Mouse (Mus musculus) liver, embryonic 12.5 days (tissue): ENCODE measurements around the gene Rere. TPM values are rescaled to one million over a fixed set of nuclear protein-coding genes. Genes with fewer than 3 reads are reported as not detected.

ENCODE experiments used
- ATAC-seq: fragments of 200-750 bp; cut with Nextera tagmentation; 2 replicates; pipeline ENCODE4 v1.8.0; 2017; ENCODE audit warnings: moderate number of reproducible peaks, mild to moderate bottlenecking, moderate library complexity
- H3K27ac ChIP-seq: fragments of 300-500 bp; sonication (generic); 2 replicates; pipeline ENCODE4 v1.5.1; 2016; ENCODE audit warnings: mild to moderate bottlenecking
- H3K27me3 ChIP-seq: fragments of 300-500 bp; sonication (generic); replicated peaks from 2 replicates; pipeline ENCODE4 v1.6.1; 2016; ENCODE audit warnings: mild to moderate bottlenecking, moderate library complexity
- H3K36me3 ChIP-seq: fragments of 300-500 bp; sonication (generic); 2 replicates; pipeline ENCODE4 v1.6.1; 2016; ENCODE audit warnings: mild to moderate bottlenecking, moderate library complexity
- H3K4me1 ChIP-seq: fragments of 300-500 bp; sonication (generic); 2 replicates; pipeline ENCODE4 v1.6.1; 2016
- H3K4me2 ChIP-seq: fragments of 300-500 bp; sonication (generic); 2 replicates; pipeline ENCODE4 v1.6.1; 2016; ENCODE audit warnings: mild to moderate bottlenecking, moderate library complexity
- H3K4me3 ChIP-seq: fragments of 300-500 bp; sonication (generic); 2 replicates; pipeline ENCODE4 v1.5.1; 2016; ENCODE audit warnings: mild to moderate bottlenecking, moderate library complexity
- H3K9ac ChIP-seq: fragments of 300-500 bp; sonication (generic); 2 replicates; pipeline ENCODE4 v1.6.1; 2016; ENCODE audit warnings: mild to moderate bottlenecking, moderate library complexity
- H3K9me3 ChIP-seq: fragments of 300-500 bp; sonication (generic); replicated peaks from 2 replicates; pipeline ENCODE4 v1.6.1; 2016; ENCODE audit warnings: mild to moderate bottlenecking, moderate library complexity
- WGBS: fragments of 180-500 bp; shearing (Covaris S2); methylation state at CpG from one replicate; pipeline ENCODE4 v1.1.7; 2016; ENCODE audit not compliant: insufficient replicate concordance; 5-methylcytosine and 5-hydroxymethylcytosine counted together
- polyA plus RNA-seq: library from polyadenylated mRNA; unstranded; fragments of >200 nt; fragmentation: Nextera tagmentation; extraction: Ambion mirVana; gene quantifications from 2 replicates; pipeline ENCODE4 v1.2.1, GENCODE M21; 2016

Gene Rere
- polyA plus RNA-seq, 1 experiment from 2014 or later, result 11.6 TPM

DNA sequence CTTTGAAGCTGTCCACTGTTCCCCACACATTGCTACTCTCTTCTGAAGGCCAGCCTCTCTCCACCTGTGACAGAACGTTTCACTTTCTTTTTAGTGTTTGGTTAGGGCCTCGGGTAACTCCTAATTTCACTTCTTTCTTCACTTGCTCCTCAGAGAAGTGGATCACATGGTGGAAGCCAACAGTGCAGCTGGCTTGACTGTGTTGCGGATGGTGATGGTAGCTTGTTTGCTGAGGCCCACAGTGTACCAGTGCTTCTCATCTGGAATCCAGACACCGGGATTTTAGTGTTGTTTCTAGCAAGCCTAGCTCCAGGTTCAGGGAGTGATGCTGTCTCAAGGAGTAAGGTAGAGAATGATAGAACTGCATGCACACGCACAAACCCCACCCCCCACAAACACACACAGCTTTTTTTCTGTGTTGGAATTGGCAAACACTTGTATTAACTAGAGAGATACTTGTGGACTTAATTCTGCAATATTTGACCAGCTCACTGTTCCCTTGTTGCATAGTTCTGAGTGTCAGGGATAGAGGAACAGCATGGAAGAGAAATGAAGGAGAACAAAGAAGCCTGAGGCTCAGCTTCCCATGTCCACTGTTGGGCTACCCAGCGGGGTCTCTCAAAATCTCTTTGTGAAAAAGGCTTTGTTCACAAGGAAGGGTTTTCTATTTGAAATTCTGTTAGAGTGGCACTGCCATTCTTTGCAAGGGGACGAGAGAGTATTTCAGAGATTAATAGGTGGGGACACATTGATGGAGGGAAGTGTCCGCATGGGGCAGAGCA, 144.8 kb downstream of the Rere start:
- 73% methylated on average over 8 of the region's 8 CpGs for WGBS
- Histone ChIP-seq H3K27me3 (no peaks in the 10 kb centered on the region), H3K4me3 (no peak overlapping the region), H3K27ac (no peak overlapping the region), H3K4me2 (no peak overlapping the region), H3K9ac (no peak overlapping the region), H3K36me3 (peaks cover 13% of the 10 kb centered on the region), H3K4me1 (peaks cover 51% of the 10 kb centered on the region), H3K9me3 (no peaks in the 10 kb centered on the region)
- ATAC-seq, result no peak

- WGBS, result 69% methylated on average over 5 of the region's 5 CpGs
- no peaks in the 10 kb centered on the region for H3K27me3 ChIP-seq
- H3K9ac ChIP-seq, result no peak overlapping the region
- ATAC-seq, result no peak
- H3K4me2 ChIP-seq, result no peak overlapping the region
- H3K36me3 ChIP-seq, result peaks cover 13% of the 10 kb centered on the region
- no peak overlapping the region for H3K4me3 ChIP-seq
- no peak overlapping the region for H3K27ac ChIP-seq
- no peaks in the 10 kb centered on the region for H3K9me3 ChIP-seq
- peaks cover 51% of the 10 kb centered on the region for H3K4me1 ChIP-seq
These were observed 145.5 kb downstream of the Rere start for GRCm38 (mm10) chr4:150426880-150427476.

- ATAC-seq, result peak; percentile 79
- no peak overlapping the region for H3K4me3 ChIP-seq
- H3K27me3 ChIP-seq, result no peaks in the 10 kb centered on the region
- no peak overlapping the region for H3K9ac ChIP-seq
- H3K4me1 ChIP-seq, result peaks cover 51% of the 10 kb centered on the region
- peak overlapping the region; percentile 27; the same call in 1 of the 2 replicates for H3K4me2 ChIP-seq
- WGBS, result 17% methylated on average over 4 of the region's 4 CpGs
- peaks cover 8% of the 10 kb centered on the region for H3K36me3 ChIP-seq
- 0 out of 2 replicates have a peak overlapping the region, but pooled peaks have one; percentile 22 for H3K27ac ChIP-seq
- H3K9me3 ChIP-seq, result no peaks in the 10 kb centered on the region
These were observed 147.3 kb downstream of the Rere start for GRCm38 (mm10) chr4:150428762-150429161.

GRCm38 (mm10) chr4:150433827-150434574, 152.6 kb downstream of the Rere start:
- H3K27ac ChIP-seq, result no peak overlapping the region
- H3K4me2 ChIP-seq, result no peak overlapping the region
- no peak for ATAC-seq
- H3K27me3 ChIP-seq, result no peaks in the 10 kb centered on the region
- H3K9ac ChIP-seq, result no peak overlapping the region
- H3K36me3 ChIP-seq, result peaks cover 3% of the 10 kb centered on the region
- no peaks in the 10 kb centered on the region for H3K9me3 ChIP-seq
- H3K4me1 ChIP-seq, result peaks cover 28% of the 10 kb centered on the region
- H3K4me3 ChIP-seq, result no peak overlapping the region
- WGBS, result 87% methylated on average over 5 of the region's 5 CpGs

GRCm38 (mm10) chr4:150435590-150435989, 154.1 kb downstream of the Rere start:
- Histone ChIP-seq H3K9me3 (no peaks in the 10 kb centered on the region), H3K4me2 (no peak overlapping the region), H3K4me1 (peaks cover 15% of the 10 kb centered on the region), H3K9ac (no peak overlapping the region), H3K27me3 (no peaks in the 10 kb centered on the region), H3K4me3 (no peak overlapping the region), H3K27ac (no peak overlapping the region), H3K36me3 (peaks cover 3% of the 10 kb centered on the region)
- ATAC-seq, result no peak
- 87% methylated on average over 5 of the region's 5 CpGs for WGBS

DNA sequence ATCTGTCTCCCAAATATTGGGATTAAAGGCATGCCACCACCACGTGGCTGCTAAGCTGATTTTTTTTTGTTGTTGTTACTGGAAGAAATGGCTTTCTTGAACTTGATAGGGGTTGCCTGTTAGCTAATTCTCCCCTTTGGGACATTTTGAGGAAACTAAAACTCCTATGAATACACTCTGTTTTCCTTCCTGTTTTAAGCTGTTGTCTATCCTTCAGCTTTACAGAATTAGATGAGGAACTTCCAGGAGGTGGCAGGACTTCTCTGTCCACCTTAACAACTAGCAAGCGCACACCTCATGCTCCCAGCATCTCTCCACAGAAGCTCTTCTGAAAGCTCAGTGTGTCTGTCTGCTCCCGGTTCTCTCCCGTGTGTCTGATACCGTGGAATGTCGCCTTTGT, 157.2 kb downstream of the Rere start:
- Histone ChIP-seq H3K9me3 (no peaks in the 10 kb centered on the region), H3K4me3 (no peak overlapping the region), H3K9ac (no peak overlapping the region), H3K4me2 (no peak overlapping the region), H3K36me3 (peaks cover 4% of the 10 kb centered on the region), H3K4me1 (peaks cover 18% of the 10 kb centered on the region), H3K27ac (no peak overlapping the region), H3K27me3 (no peaks in the 10 kb centered on the region)
- WGBS, result 76% methylated on average over 6 of the region's 6 CpGs
- no peak for ATAC-seq

GRCm38 (mm10) chr4:150441931-150442330, 160.5 kb downstream of the Rere start:
- Histone ChIP-seq H3K27me3 (no peaks in the 10 kb centered on the region), H3K4me2 (no peak overlapping the region), H3K27ac (no peak overlapping the region), H3K4me3 (no peak overlapping the region), H3K36me3 (peaks cover 4% of the 10 kb centered on the region), H3K9ac (no peak overlapping the region), H3K4me1 (peaks cover 32% of the 10 kb centered on the region), H3K9me3 (no peaks in the 10 kb centered on the region)
- WGBS, result 85% methylated on average over 10 of the region's 10 CpGs
- ATAC-seq, result no peak

- ATAC-seq, result no peak
- WGBS, result 92% methylated on average over 3 of the region's 3 CpGs
- no peak overlapping the region for H3K9ac ChIP-seq
These were observed 162.6 kb downstream of the Rere start for GRCm38 (mm10) chr4:150444068-150444467.

DNA sequence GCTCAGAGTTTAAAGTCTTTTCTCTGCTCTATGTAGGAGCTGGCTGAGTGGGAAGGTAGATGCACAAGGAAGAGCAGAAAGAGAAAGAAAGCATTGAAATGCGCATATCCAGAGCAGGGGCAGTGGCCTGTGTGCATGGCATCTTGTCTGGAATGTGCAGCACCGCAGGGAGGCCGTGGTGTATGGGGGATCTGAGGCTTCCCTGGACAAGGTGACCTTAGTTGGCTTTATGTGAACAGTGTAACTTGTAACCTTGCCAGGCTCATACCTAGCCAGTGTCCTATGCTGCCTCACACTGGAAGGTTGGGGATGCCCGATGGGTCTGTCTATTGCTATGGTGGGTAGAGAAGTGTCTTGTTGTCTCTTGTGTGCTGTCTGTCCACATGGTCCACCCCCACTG, 165.2 kb downstream of the Rere start:
- Histone ChIP-seq H3K27me3 (no peaks in the 10 kb centered on the region), H3K9me3 (no peaks in the 10 kb centered on the region), H3K9ac (no peak overlapping the region), H3K27ac (no peak overlapping the region), H3K4me2 (no peak overlapping the region), H3K36me3 (peaks cover 4% of the 10 kb centered on the region; the same call in 1 of the 2 replicates), H3K4me1 (peaks cover 63% of the 10 kb centered on the region), H3K4me3 (no peak overlapping the region)
- no peak for ATAC-seq
- WGBS, result 87% methylated on average over 4 of the region's 4 CpGs

More at GRCm38 (mm10) chr4:150444068-150444467, 162.6 kb downstream of the Rere start:
- Histone ChIP-seq H3K4me2 (no peak overlapping the region), H3K9me3 (no peaks in the 10 kb centered on the region), H3K27me3 (no peaks in the 10 kb centered on the region), H3K4me3 (no peak overlapping the region), H3K27ac (no peak overlapping the region), H3K4me1 (peaks cover 43% of the 10 kb centered on the region), H3K36me3 (peaks cover 4% of the 10 kb centered on the region)

- no peak overlapping the region for H3K9ac ChIP-seq
- no peak overlapping the region for H3K27ac ChIP-seq
- peaks cover 4% of the 10 kb centered on the region; the same call in 1 of the 2 replicates for H3K36me3 ChIP-seq
- no peaks in the 10 kb centered on the region for H3K9me3 ChIP-seq
- H3K4me1 ChIP-seq, result peaks cover 72% of the 10 kb centered on the region
- no peak overlapping the region for H3K4me3 ChIP-seq
- no peaks in the 10 kb centered on the region for H3K27me3 ChIP-seq
- 62% methylated on average over 3 of the region's 3 CpGs for WGBS
- ATAC-seq, result no peak
- no peak overlapping the region for H3K4me2 ChIP-seq
These were observed 166.1 kb downstream of the Rere start for GRCm38 (mm10) chr4:150447517-150447916.

- Histone ChIP-seq H3K36me3 (peaks cover 1% of the 10 kb centered on the region; the same call in 1 of the 2 replicates), H3K27me3 (no peaks in the 10 kb centered on the region), H3K27ac (no peak overlapping the region), H3K4me2 (no peak overlapping the region), H3K9me3 (no peaks in the 10 kb centered on the region), H3K4me3 (no peak overlapping the region), H3K9ac (no peak overlapping the region), H3K4me1 (peaks cover 79% of the 10 kb centered on the region)
- 18% methylated on average over 1 of the region's 1 CpGs for WGBS
- no peak for ATAC-seq
These were observed 167.0 kb downstream of the Rere start for GRCm38 (mm10) chr4:150448433-150448832.
